Mouse (Mus musculus): Measurements from ENCODE around the gene Ccdc141. TPM values are rescaled to one million over a fixed set of nuclear protein-coding genes. Genes with fewer than 3 reads are reported as not detected.
A peak's percentile ranks its signal among the peaks of the same experiment; 100 is the strongest.

Gene Ccdc141
- polyA plus RNA-seq, 1 experiment from 2014 or later: 2.2 TPM

GRCm38 (mm10) chr2:77173366-77173765, 2.9 kb upstream of the Ccdc141 start:
- no peak overlapping the region for H3K9ac ChIP-seq (ENCODE audit: low read depth, low read length)
- no peaks in the 10 kb centered on the region for H3K27me3 ChIP-seq (replicated peaks; ENCODE audit: control insufficient read depth, insufficient read depth, low read length)
- H3K4me3 ChIP-seq (ENCODE audit: low read depth, low read length): no peak overlapping the region
- no peaks in the 10 kb centered on the region for H3K36me3 ChIP-seq (ENCODE audit: control insufficient read depth, insufficient read depth)
- no peak overlapping the region for H3K27ac ChIP-seq (ENCODE audit: low read depth, low read length)
- no peaks in the 10 kb centered on the region for H3K4me1 ChIP-seq (replicated peaks; ENCODE audit: control insufficient read depth, insufficient read depth, low read length)
- no peak overlapping the region for H3K4me2 ChIP-seq (replicated peaks; ENCODE audit: low read depth)
- 70% methylated on average over 6 of the region's 6 CpGs for WGBS
- no peak for ATAC-seq
- TF ChIP-seq CTCF (IDR thresholded peaks at IDR 0.05; ENCODE audit: low read depth): no peak
- no peaks in the 10 kb centered on the region for H3K9me3 ChIP-seq (ENCODE audit: control insufficient read depth)

- no peak for ATAC-seq
- H3K9me3 ChIP-seq (ENCODE audit: control insufficient read depth): no peaks in the 10 kb centered on the region
- H3K36me3 ChIP-seq (ENCODE audit: control insufficient read depth, insufficient read depth): no peaks in the 10 kb centered on the region
- 63% methylated on average over 10 of the region's 10 CpGs for WGBS
- H3K27ac ChIP-seq (ENCODE audit: low read depth, low read length): no peak overlapping the region
- no peak overlapping the region for H3K4me3 ChIP-seq (ENCODE audit: low read depth, low read length)
- 0 out of 2 replicates have a peak overlapping the region, but pooled peaks have one; percentile 39 for H3K4me2 ChIP-seq (replicated peaks; ENCODE audit: low read depth)
- H3K4me1 ChIP-seq (replicated peaks; ENCODE audit: control insufficient read depth, insufficient read depth, low read length): no peaks in the 10 kb centered on the region
- no peak overlapping the region for H3K9ac ChIP-seq (ENCODE audit: low read depth, low read length)
- TF ChIP-seq CTCF (IDR thresholded peaks at IDR 0.05; ENCODE audit: low read depth): no peak
- no peaks in the 10 kb centered on the region for H3K27me3 ChIP-seq (replicated peaks; ENCODE audit: control insufficient read depth, insufficient read depth, low read length)
Measured at GRCm38 (mm10) chr2:77172241-77172671, 1.8 kb upstream of the Ccdc141 start.

DNA sequence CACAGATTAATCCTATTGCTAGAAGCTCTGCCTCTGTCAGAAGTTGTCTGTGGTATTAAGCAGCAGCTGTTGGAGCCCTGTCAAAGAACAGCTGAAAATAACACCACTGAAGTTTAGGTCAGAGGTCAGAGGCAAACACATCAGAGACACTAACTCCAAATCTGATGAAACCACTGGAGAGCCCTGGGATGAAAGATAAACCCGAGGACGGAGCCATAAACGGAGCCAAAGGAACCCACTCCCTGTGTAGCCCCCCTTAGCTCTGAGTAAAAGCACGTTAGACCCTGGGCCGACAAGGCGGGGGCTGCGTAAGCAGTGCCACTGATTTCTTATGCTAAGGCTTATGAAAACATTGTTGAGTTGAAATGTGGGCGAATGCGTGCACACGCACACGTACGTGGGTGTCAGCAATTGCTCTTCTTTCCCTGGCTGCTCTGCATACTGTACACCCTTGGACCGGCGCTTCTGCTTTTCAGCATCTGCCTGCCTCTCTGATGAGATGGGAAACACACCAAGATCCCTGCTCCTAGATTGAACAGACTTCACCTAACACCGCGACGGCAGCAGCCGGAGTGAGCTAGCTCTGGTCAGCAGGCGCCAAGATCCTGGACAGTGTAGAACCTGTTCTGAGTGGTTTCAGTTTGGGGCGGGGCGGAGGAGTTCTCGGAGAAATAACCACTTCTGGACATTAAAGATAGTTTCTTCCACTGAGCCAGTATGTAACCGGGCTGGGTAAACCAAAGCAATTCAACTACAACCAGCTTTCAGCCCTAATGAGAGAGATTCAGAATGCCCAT, 1.2 kb upstream of the Ccdc141 start:
- no peaks in the 10 kb centered on the region for H3K36me3 ChIP-seq (ENCODE audit: control insufficient read depth, insufficient read depth)
- H3K27ac ChIP-seq (ENCODE audit: low read depth, low read length): no peak overlapping the region
- no peaks in the 10 kb centered on the region for H3K9me3 ChIP-seq (ENCODE audit: control insufficient read depth)
- H3K4me3 ChIP-seq (ENCODE audit: low read depth, low read length): no peak overlapping the region
- H3K4me2 ChIP-seq (replicated peaks; ENCODE audit: low read depth): peak overlapping the region; percentile 39
- H3K9ac ChIP-seq (ENCODE audit: low read depth, low read length): no peak overlapping the region
- no peaks in the 10 kb centered on the region for H3K4me1 ChIP-seq (replicated peaks; ENCODE audit: control insufficient read depth, insufficient read depth, low read length)
- H3K27me3 ChIP-seq (replicated peaks; ENCODE audit: control insufficient read depth, insufficient read depth, low read length): no peaks in the 10 kb centered on the region
- TF ChIP-seq CTCF (IDR thresholded peaks at IDR 0.05; ENCODE audit: low read depth): no peak
- WGBS: 32% methylated on average over 23 of the region's 23 CpGs
- peak; percentile 31; the same call in 1 of the 2 replicates for ATAC-seq

DNA sequence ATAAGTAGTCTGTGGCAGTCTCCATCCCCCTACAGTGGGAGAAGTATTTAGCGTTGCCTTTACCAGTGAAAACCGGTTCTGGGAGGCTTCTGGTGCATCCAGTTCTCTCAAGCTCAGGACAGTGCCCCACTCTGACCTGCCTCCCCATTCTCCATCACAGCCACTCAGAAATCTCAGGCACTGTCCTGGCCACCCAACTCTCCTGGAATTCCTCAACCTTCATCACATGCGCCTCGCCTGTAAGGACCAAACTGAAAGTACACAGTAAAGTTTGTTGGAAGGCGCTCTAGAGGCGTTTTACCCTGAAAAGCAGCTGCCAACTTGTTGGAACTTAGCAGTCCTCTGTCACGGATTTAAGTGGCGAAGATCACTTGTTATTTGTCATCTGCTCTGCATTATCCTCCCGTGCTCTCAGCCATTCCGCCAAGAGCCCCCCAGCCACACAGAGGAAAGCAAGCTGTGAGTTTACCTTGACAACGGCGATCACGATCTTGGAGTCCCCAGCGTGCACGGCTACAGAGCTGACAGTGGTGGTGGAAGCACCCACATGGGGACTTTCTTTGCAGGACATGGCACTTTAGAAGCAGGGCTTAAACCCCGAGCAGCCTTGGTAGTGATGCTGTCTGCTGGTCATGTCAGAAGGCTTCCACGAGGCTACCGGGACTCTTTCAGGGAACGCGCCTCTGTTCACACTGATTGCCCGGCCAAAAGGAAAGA, 362 bp downstream of the Ccdc141 start:
- no peaks in the 10 kb centered on the region for H3K27me3 ChIP-seq (replicated peaks; ENCODE audit: control insufficient read depth, insufficient read depth, low read length)
- peak; percentile 63 for ATAC-seq
- peak overlapping the region; percentile 45 for H3K9ac ChIP-seq (ENCODE audit: low read depth, low read length)
- H3K4me3 ChIP-seq (ENCODE audit: low read depth, low read length): peak overlapping the region; percentile 52
- no peaks in the 10 kb centered on the region for H3K36me3 ChIP-seq (ENCODE audit: control insufficient read depth, insufficient read depth)
- no peaks in the 10 kb centered on the region for H3K4me1 ChIP-seq (replicated peaks; ENCODE audit: control insufficient read depth, insufficient read depth, low read length)
- WGBS: 2% methylated on average over 21 of the region's 21 CpGs
- peak overlapping the region; percentile 90 for H3K4me2 ChIP-seq (replicated peaks; ENCODE audit: low read depth)
- H3K27ac ChIP-seq (ENCODE audit: low read depth, low read length): no peak overlapping the region
- no peak for TF ChIP-seq CTCF (IDR thresholded peaks at IDR 0.05; ENCODE audit: low read depth)
- H3K9me3 ChIP-seq (ENCODE audit: control insufficient read depth): no peaks in the 10 kb centered on the region

DNA sequence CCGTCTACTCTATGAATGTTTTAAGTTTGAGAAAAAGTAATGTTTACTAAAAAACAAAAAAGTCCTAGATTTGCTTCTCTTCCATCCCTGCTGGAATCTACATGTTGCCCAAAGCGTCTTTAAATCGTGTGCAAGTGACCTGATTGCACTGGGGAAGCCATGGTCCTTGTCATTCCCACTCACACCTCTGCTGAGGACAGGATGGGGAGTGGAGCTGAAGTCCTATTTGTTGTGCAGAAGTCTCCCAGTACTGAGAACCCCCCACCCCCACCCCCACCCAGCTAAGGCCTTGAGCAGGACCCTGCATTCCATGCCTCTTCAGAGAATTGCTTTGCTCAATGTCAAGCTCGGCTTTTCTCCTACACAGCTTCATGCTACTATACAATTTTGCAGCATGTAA, 1.2 kb downstream of the Ccdc141 start:
- H3K27ac ChIP-seq (ENCODE audit: low read depth, low read length): no peak overlapping the region
- H3K4me1 ChIP-seq (replicated peaks; ENCODE audit: control insufficient read depth, insufficient read depth, low read length): no peaks in the 10 kb centered on the region
- H3K4me3 ChIP-seq (ENCODE audit: low read depth, low read length): no peak overlapping the region
- no peak overlapping the region for H3K9ac ChIP-seq (ENCODE audit: low read depth, low read length)
- no peaks in the 10 kb centered on the region for H3K9me3 ChIP-seq (ENCODE audit: control insufficient read depth)
- WGBS: 86% methylated on average over 4 of the region's 4 CpGs
- TF ChIP-seq CTCF (IDR thresholded peaks at IDR 0.05; ENCODE audit: low read depth): no peak
- ATAC-seq: no peak
- no peaks in the 10 kb centered on the region for H3K27me3 ChIP-seq (replicated peaks; ENCODE audit: control insufficient read depth, insufficient read depth, low read length)
- H3K36me3 ChIP-seq (ENCODE audit: control insufficient read depth, insufficient read depth): no peaks in the 10 kb centered on the region
- peak overlapping the region; percentile 90; the same call in 1 of the 2 replicates for H3K4me2 ChIP-seq (replicated peaks; ENCODE audit: low read depth)

GRCm38 (mm10) chr2:77168781-77169180, 1.7 kb downstream of the Ccdc141 start:
- WGBS: 92% methylated on average over 7 of the region's 7 CpGs
- H3K4me3 ChIP-seq (ENCODE audit: low read depth, low read length): no peak overlapping the region
- no peak overlapping the region for H3K27ac ChIP-seq (ENCODE audit: low read depth, low read length)
- no peaks in the 10 kb centered on the region for H3K4me1 ChIP-seq (replicated peaks; ENCODE audit: control insufficient read depth, insufficient read depth, low read length)
- TF ChIP-seq CTCF (IDR thresholded peaks at IDR 0.05; ENCODE audit: low read depth): no peak
- H3K4me2 ChIP-seq (replicated peaks; ENCODE audit: low read depth): no peak overlapping the region
- H3K9ac ChIP-seq (ENCODE audit: low read depth, low read length): no peak overlapping the region
- ATAC-seq: no peak
- H3K27me3 ChIP-seq (replicated peaks; ENCODE audit: control insufficient read depth, insufficient read depth, low read length): no peaks in the 10 kb centered on the region
- H3K9me3 ChIP-seq (ENCODE audit: control insufficient read depth): no peaks in the 10 kb centered on the region
- no peaks in the 10 kb centered on the region for H3K36me3 ChIP-seq (ENCODE audit: control insufficient read depth, insufficient read depth)

Measured in intestine, postnatal 0 days (tissue).